Mouse (Mus musculus): ENCODE measurements around the gene Snrnp200.
"Not testable (repeated sequence)": the region's sequence is repeated elsewhere in the genome, so short reads cannot be mapped to it uniquely, and the experiment has no call there.

Gene Snrnp200

GRCm38 (mm10) chr2:127251880-127252527 is 43.8 kb downstream of the Snrnp200 start:
- in situ Hi-C loops (cut with MboI, MseI), result loop anchor here (5.0 kb wide), 1 partner anchor 90 kb away; no protein-coding TSS in a partner anchor

- in situ Hi-C loops (cut with MboI, MseI), result loop anchor here (5.0 kb wide), 1 partner anchor 90 kb away; no protein-coding TSS in a partner anchor
These were observed 44.6 kb downstream of the Snrnp200 start for GRCm38 (mm10) chr2:127252787-127253186.

GRCm38 (mm10) chr2:127254604-127255134 is 46.5 kb downstream of the Snrnp200 start:
- in situ Hi-C loops (cut with MboI, MseI), result loop anchor here (5.0 kb wide), 1 partner anchor 88 kb away; no protein-coding TSS in a partner anchor

- in situ Hi-C loops (cut with MboI, MseI), result no loop called here
These were observed 47.1 kb downstream of the Snrnp200 start for GRCm38 (mm10) chr2:127255294-127255693.

GRCm38 (mm10) chr2:127259340-127259739 is 51.2 kb downstream of the Snrnp200 start:
- in situ Hi-C loops (cut with MboI, MseI), result no loop called here

- in situ Hi-C loops (cut with MboI, MseI), result no loop called here
These were observed 54.3 kb downstream of the Snrnp200 start for GRCm38 (mm10) chr2:127262480-127262879.

GRCm38 (mm10) chr2:127267854-127268253 is 59.7 kb downstream of the Snrnp200 start:
- in situ Hi-C loops (cut with MboI, MseI), result no loop called here

- in situ Hi-C loops (cut with MboI, MseI), result no loop called here
These were observed 61.5 kb downstream of the Snrnp200 start, which contains the start of gene Stard7 for GRCm38 (mm10) chr2:127269491-127270299. TSS of gene Stard7 (plus strand) at chr2:127270218.

- in situ Hi-C loops (cut with MboI, MseI), result no loop called here
These were observed 62.3 kb downstream of the Snrnp200 start for GRCm38 (mm10) chr2:127270300-127271041.

GRCm38 (mm10) chr2:127271042-127271515 is 62.9 kb downstream of the Snrnp200 start:
- in situ Hi-C loops (cut with MboI, MseI), result no loop called here

GRCm38 (mm10) chr2:127272049-127272448 is 63.9 kb downstream of the Snrnp200 start:
- in situ Hi-C loops (cut with MboI, MseI), result not testable (repeated sequence)

- in situ Hi-C loops (cut with MboI, MseI), result no loop called here
These were observed 64.6 kb downstream of the Snrnp200 start for GRCm38 (mm10) chr2:127272806-127273205.

- in situ Hi-C loops (cut with MboI, MseI), result no loop called here
These were observed 66.4 kb downstream of the Snrnp200 start for GRCm38 (mm10) chr2:127274590-127274989.

- in situ Hi-C loops (cut with MboI, MseI), result no loop called here
These were observed 67.5 kb downstream of the Snrnp200 start for GRCm38 (mm10) chr2:127275551-127276320.

- in situ Hi-C loops (cut with MboI, MseI), result no loop called here
These were observed 70.0 kb downstream of the Snrnp200 start for GRCm38 (mm10) chr2:127278162-127278561.

All from T-helper 2 cell (primary cell).